Mouse (Mus musculus): ENCODE data around the gene Fap. TPM values are rescaled to one million over a fixed set of nuclear protein-coding genes. Genes with fewer than 3 reads are reported as not detected.

Gene Fap
- total and polyA plus RNA-seq, 2 experiments from 2014 or later, result 1.7 to 2.3 TPM

DNA sequence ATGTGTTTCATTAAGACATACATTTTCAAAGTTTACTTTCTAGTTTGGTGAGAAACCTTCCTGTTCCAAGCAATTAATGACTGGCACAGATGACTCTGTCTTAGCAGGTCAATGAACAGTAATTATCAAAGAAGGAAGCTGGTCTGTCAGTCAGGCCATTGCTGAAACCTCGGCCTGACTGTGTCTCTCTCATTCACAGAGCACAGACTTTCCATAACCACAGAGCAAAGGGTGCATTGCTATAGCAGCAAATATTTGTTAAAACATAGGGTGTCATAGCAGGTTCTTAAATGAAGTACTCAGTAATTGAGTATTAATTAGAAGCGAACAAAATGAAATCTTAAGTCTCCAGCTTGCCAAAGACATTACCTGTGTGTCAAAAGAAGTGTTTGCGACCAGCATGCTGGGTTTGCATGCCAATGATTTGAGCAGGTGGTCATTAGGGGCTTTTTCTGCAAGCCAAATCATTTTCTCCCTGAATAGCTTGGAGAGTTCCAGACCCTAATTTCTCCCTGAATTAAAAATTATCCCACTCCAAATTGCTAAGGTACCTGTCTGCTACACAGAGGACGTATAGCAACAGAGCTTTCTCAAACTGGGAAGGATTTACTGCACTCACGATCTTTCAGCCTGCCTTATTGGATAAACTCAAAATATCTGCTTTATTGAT lies 76.4 kb downstream of the Fap start:
- Histone ChIP-seq H3K36me3 (replicated peaks; ENCODE audit: control insufficient read depth, insufficient read depth, low read length) (no peaks in the 10 kb centered on the region), H3K9ac (replicated peaks; ENCODE audit: low read depth, low read length) (no peak overlapping the region), H3K4me3 (ENCODE audit: low read depth, low read length) (no peak overlapping the region), H3K27ac (ENCODE audit: low read depth) (no peak overlapping the region), H3K4me2 (ENCODE audit: low read depth, low read length) (no peak overlapping the region), H3K9me3 (replicated peaks; ENCODE audit: control insufficient read depth, low read length) (no peaks in the 10 kb centered on the region), H3K27me3 (ENCODE audit: control insufficient read depth, insufficient read depth, low read length) (no peaks in the 10 kb centered on the region), H3K4me1 (ENCODE audit: control insufficient read depth, insufficient read depth) (no peaks in the 10 kb centered on the region)
- 77% methylated on average over 5 of the region's 5 CpGs for WGBS
- DNase-seq (ENCODE audit: low spot score), result no peak
- TF ChIP-seq CTCF (IDR thresholded peaks at IDR 0.05; ENCODE audit: low read depth) (no peak), EP300 (IDR thresholded peaks at IDR 0.05; ENCODE audit: low read depth) (no peak)
- no peak for ATAC-seq (ENCODE audit: insufficient read depth, low read depth)

DNA sequence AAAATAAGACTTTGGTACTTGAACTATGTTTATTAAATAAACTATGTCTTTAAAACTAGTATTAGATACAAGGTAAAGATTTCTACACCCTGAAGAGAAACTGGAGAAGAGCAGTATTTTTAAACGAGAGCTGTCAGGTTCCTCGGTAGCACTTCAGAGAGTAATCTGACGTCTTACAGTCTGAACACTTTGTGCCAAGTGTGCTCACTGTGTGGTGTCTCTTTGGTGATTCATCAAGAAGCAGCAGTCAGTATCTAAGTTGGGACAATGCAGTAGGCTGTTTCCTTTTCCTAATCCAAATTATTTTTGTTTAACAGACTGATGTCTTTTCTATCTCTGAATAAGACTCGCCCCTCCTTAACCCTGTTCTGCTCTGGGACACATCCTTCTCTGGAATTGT lies 78.5 kb downstream of the Fap start:
- no peaks in the 10 kb centered on the region for H3K27me3 ChIP-seq (ENCODE audit: control insufficient read depth, insufficient read depth, low read length)
- no peak overlapping the region for H3K9ac ChIP-seq (replicated peaks; ENCODE audit: low read depth, low read length)
- DNase-seq (ENCODE audit: low spot score) (no peak), ATAC-seq (ENCODE audit: insufficient read depth, low read depth) (no peak)
- H3K4me1 ChIP-seq (ENCODE audit: control insufficient read depth, insufficient read depth), result no peaks in the 10 kb centered on the region
- no peaks in the 10 kb centered on the region for H3K36me3 ChIP-seq (replicated peaks; ENCODE audit: control insufficient read depth, insufficient read depth, low read length)
- TF ChIP-seq CTCF (IDR thresholded peaks at IDR 0.05; ENCODE audit: low read depth) (no peak), EP300 (IDR thresholded peaks at IDR 0.05; ENCODE audit: low read depth) (no peak)
- no peak overlapping the region for H3K27ac ChIP-seq (ENCODE audit: low read depth)
- WGBS, result 41% methylated on average over 4 of the region's 4 CpGs
- H3K4me2 ChIP-seq (ENCODE audit: low read depth, low read length), result no peak overlapping the region
- no peak overlapping the region for H3K4me3 ChIP-seq (ENCODE audit: low read depth, low read length)
- H3K9me3 ChIP-seq (replicated peaks; ENCODE audit: control insufficient read depth, low read length), result no peaks in the 10 kb centered on the region

DNA sequence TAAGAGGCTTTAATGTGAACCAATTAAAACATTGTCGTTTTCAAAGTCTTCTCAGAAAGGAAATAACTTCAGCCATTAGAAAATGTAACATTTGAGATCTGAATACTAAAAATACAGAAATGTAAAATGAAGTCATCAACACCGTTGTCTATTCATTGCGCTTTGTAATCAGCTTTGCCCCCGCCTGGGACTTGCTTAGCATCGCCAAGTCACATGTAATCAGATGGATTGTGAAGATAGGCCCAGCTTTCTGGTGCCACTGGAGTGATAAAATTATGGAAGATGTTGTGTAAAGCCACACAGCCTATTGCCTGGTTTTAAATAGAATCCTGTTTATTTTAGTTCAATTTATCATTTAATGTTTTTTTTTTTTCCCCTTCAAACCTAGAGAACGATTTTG lies 84.0 kb downstream of the Fap start:
- Histone ChIP-seq H3K36me3 (replicated peaks; ENCODE audit: control insufficient read depth, insufficient read depth, low read length) (no peaks in the 10 kb centered on the region), H3K9me3 (replicated peaks; ENCODE audit: control insufficient read depth, low read length) (no peaks in the 10 kb centered on the region), H3K27me3 (ENCODE audit: control insufficient read depth, insufficient read depth, low read length) (no peaks in the 10 kb centered on the region), H3K9ac (replicated peaks; ENCODE audit: low read depth, low read length) (no peak overlapping the region), H3K4me3 (ENCODE audit: low read depth, low read length) (no peak overlapping the region), H3K27ac (ENCODE audit: low read depth) (no peak overlapping the region), H3K4me1 (ENCODE audit: control insufficient read depth, insufficient read depth) (no peaks in the 10 kb centered on the region), H3K4me2 (ENCODE audit: low read depth, low read length) (no peak overlapping the region)
- 76% methylated on average over 6 of the region's 6 CpGs for WGBS
- ATAC-seq (ENCODE audit: insufficient read depth, low read depth), result no peak
- no peak for DNase-seq (ENCODE audit: low spot score)
- TF ChIP-seq EP300 (IDR thresholded peaks at IDR 0.05; ENCODE audit: low read depth) (no peak), CTCF (IDR thresholded peaks at IDR 0.05; ENCODE audit: low read depth) (no peak)

DNA sequence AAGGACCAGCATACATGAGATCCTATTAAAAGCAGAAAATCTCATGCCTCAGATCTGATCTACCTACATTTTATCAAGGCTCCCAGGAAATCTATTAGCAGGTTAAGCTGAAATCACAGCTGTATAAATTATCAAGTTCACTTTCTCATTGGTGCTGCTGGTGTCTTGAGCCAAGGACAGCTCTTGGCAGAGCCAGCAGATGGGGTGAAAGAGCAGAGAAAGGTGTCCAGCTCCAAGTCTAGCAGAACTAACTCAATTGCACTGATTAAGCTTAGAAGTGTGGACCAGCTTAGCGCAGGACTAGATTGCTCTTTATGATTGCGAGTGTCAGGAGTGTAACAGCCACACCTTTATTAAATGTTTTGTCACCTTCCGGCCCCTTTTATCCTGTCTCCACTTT lies 89.0 kb downstream of the Fap start:
- Histone ChIP-seq H3K27ac (ENCODE audit: low read depth) (no peak overlapping the region), H3K4me3 (ENCODE audit: low read depth, low read length) (no peak overlapping the region), H3K9me3 (replicated peaks; ENCODE audit: control insufficient read depth, low read length) (no peaks in the 10 kb centered on the region), H3K4me2 (ENCODE audit: low read depth, low read length) (no peak overlapping the region), H3K36me3 (replicated peaks; ENCODE audit: control insufficient read depth, insufficient read depth, low read length) (no peaks in the 10 kb centered on the region), H3K9ac (replicated peaks; ENCODE audit: low read depth, low read length) (no peak overlapping the region), H3K27me3 (ENCODE audit: control insufficient read depth, insufficient read depth, low read length) (no peaks in the 10 kb centered on the region), H3K4me1 (ENCODE audit: control insufficient read depth, insufficient read depth) (no peaks in the 10 kb centered on the region)
- ATAC-seq (ENCODE audit: insufficient read depth, low read depth) (no peak), DNase-seq (ENCODE audit: low spot score) (no peak)
- WGBS, result 74% methylated on average over 3 of the region's 3 CpGs
- TF ChIP-seq EP300 (IDR thresholded peaks at IDR 0.05; ENCODE audit: low read depth), result no peak
- TF ChIP-seq CTCF (IDR thresholded peaks at IDR 0.05; ENCODE audit: low read depth), result peak; percentile 28

DNA sequence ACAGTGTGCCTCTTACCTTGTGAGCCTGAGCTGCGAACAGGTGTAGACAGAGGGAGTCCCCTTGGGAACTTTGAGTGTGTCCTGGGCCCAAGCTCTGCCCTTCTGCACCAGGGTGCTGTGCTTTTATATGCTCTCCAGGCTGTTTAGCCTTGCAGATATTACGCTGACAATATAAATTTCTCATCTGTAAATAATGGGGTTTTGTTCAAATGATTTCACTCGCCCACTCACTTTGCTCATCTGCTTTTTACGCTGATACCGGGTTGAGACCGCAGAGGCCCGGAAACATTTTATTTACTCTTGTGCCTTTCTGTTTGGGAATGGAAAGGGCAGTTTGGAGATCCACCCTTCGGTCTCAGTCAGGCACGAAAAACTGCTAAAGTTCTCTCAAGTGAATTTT lies 90.3 kb downstream of the Fap start, which contains the start of gene Gcg:
Gene Gcg, minus strand, starts transcription at position 101 of the 400 bp plus-strand sequence.
- Histone ChIP-seq H3K27me3 (ENCODE audit: control insufficient read depth, insufficient read depth, low read length) (no peaks in the 10 kb centered on the region), H3K27ac (ENCODE audit: low read depth) (no peak within 1 kb of the TSS), H3K4me2 (ENCODE audit: low read depth, low read length) (no peak within 1 kb of the TSS), H3K9ac (replicated peaks; ENCODE audit: low read depth, low read length) (no peak within 1 kb of the TSS), H3K9me3 (replicated peaks; ENCODE audit: control insufficient read depth, low read length) (no peaks in the 10 kb centered on the region), H3K36me3 (replicated peaks; ENCODE audit: control insufficient read depth, insufficient read depth, low read length) (no peaks in the 10 kb centered on the region), H3K4me1 (ENCODE audit: control insufficient read depth, insufficient read depth) (no peaks in the 10 kb centered on the region), H3K4me3 (ENCODE audit: low read depth, low read length) (no peak within 1 kb of the TSS)
- 83% methylated on average over 9 of the region's 9 CpGs for WGBS
- no peak for DNase-seq (ENCODE audit: low spot score)
- no peak for ATAC-seq (ENCODE audit: insufficient read depth, low read depth)
- TF ChIP-seq CTCF (IDR thresholded peaks at IDR 0.05; ENCODE audit: low read depth), result no peak
- no peak for TF ChIP-seq EP300 (IDR thresholded peaks at IDR 0.05; ENCODE audit: low read depth)

Measured in heart, postnatal 0 days (tissue).